Mouse (Mus musculus) heart, embryonic 15.5 days (tissue): Measurements from ENCODE around the gene Slit3. TPM values are rescaled to one million over a fixed set of nuclear protein-coding genes. Genes with fewer than 3 reads are reported as not detected.

Source experiments
- ATAC-seq: fragments of 200-750 bp; cut with Nextera tagmentation; replicated peaks from 2 replicates; pipeline ENCODE4 v1.8.0; 2017; ENCODE audit warnings: low read depth, moderate TSS enrichment; ENCODE audit not compliant: insufficient number of reproducible peaks, insufficient read depth, low FRiP score
- H3K27ac ChIP-seq: fragments of 300-500 bp; sonication (generic); 2 replicates; pipeline ENCODE4 v1.5.1; 2015; ENCODE audit warnings: mild to moderate bottlenecking, inconsistent platforms
- H3K27me3 ChIP-seq: fragments of 300-500 bp; sonication (generic); 2 replicates; pipeline ENCODE4 v1.6.1; 2015; ENCODE audit warnings: inconsistent platforms
- H3K36me3 ChIP-seq: fragments of 300-500 bp; sonication (generic); 2 replicates; pipeline ENCODE4 v1.6.1; 2015; ENCODE audit warnings: mild to moderate bottlenecking, inconsistent platforms
- H3K4me1 ChIP-seq: fragments of 300-500 bp; sonication (generic); replicated peaks from 2 replicates; pipeline ENCODE4 v1.6.1; 2015; ENCODE audit warnings: inconsistent platforms
- H3K4me2 ChIP-seq: fragments of 300-500 bp; sonication (generic); 2 replicates; pipeline ENCODE4 v1.6.1; 2015; ENCODE audit warnings: inconsistent platforms, mild to moderate bottlenecking, moderate library complexity
- H3K4me3 ChIP-seq: fragments of 300-500 bp; sonication (generic); 2 replicates; pipeline ENCODE4 v1.5.1; 2015; ENCODE audit warnings: mild to moderate bottlenecking, inconsistent platforms
- H3K9ac ChIP-seq: fragments of 300-500 bp; sonication (generic); 2 replicates; pipeline ENCODE4 v1.6.1; 2015; ENCODE audit warnings: mild to moderate bottlenecking, inconsistent platforms
- H3K9me3 ChIP-seq: fragments of 300-500 bp; sonication (generic); replicated peaks from 2 replicates; pipeline ENCODE4 v1.6.1; 2016; ENCODE audit warnings: inconsistent platforms
- WGBS: fragments of 180-500 bp; shearing (Covaris S2); methylation state at CpG from one replicate; pipeline ENCODE4 v1.1.7; 2015; ENCODE audit warnings: mixed read lengths; 5-methylcytosine and 5-hydroxymethylcytosine counted together
- polyA plus RNA-seq: library from polyadenylated mRNA; unstranded; fragments of >200 nt; fragmentation: Nextera tagmentation; extraction: Ambion mirVana; gene quantifications from 2 replicates; pipeline ENCODE4 v1.2.1, GENCODE M21; 2015

Slit3 gene
- polyA plus RNA-seq, 1 experiment from 2014 or later = 11.3 TPM

- 44% methylated on average over 5 of the region's 5 CpGs for WGBS
- H3K27me3 ChIP-seq = no peaks in the 10 kb centered on the region
- H3K36me3 ChIP-seq = no peaks in the 10 kb centered on the region
- no peak overlapping the region for H3K4me2 ChIP-seq
- H3K4me1 ChIP-seq = peaks cover 5% of the 10 kb centered on the region; the same call in 1 of the 2 replicates
- no peak overlapping the region for H3K4me3 ChIP-seq
- H3K9me3 ChIP-seq = no peaks in the 10 kb centered on the region
- no peak overlapping the region for H3K9ac ChIP-seq
- no peak overlapping the region for H3K27ac ChIP-seq
- ATAC-seq = no peak
Observed at GRCm38 (mm10) chr11:35470853-35471252, 349.8 kb downstream of the Slit3 start.

- no peak for ATAC-seq
- H3K4me3 ChIP-seq = no peak overlapping the region
- H3K27ac ChIP-seq = no peak overlapping the region
- no peak overlapping the region for H3K9ac ChIP-seq
- H3K9me3 ChIP-seq = no peaks in the 10 kb centered on the region
- H3K36me3 ChIP-seq = no peaks in the 10 kb centered on the region
- H3K4me1 ChIP-seq = peaks cover 5% of the 10 kb centered on the region; the same call in 1 of the 2 replicates
- WGBS = 69% methylated on average over 11 of the region's 11 CpGs
- no peaks in the 10 kb centered on the region for H3K27me3 ChIP-seq
- no peak overlapping the region for H3K4me2 ChIP-seq
Observed at GRCm38 (mm10) chr11:35472842-35473616, 352.0 kb downstream of the Slit3 start.

- Histone ChIP-seq H3K36me3 (no peaks in the 10 kb centered on the region), H3K9me3 (no peaks in the 10 kb centered on the region), H3K4me2 (no peak overlapping the region), H3K27me3 (no peaks in the 10 kb centered on the region), H3K9ac (no peak overlapping the region), H3K4me1 (peaks cover 5% of the 10 kb centered on the region; the same call in 1 of the 2 replicates), H3K4me3 (no peak overlapping the region), H3K27ac (no peak overlapping the region)
- WGBS = 47% methylated on average over 5 of the region's 5 CpGs
- ATAC-seq = no peak
Observed at GRCm38 (mm10) chr11:35473617-35473996, 352.6 kb downstream of the Slit3 start.

- Histone ChIP-seq H3K36me3 (no peaks in the 10 kb centered on the region), H3K27ac (no peak overlapping the region), H3K4me1 (peaks cover 5% of the 10 kb centered on the region; the same call in 1 of the 2 replicates), H3K4me3 (no peak overlapping the region), H3K9ac (no peak overlapping the region), H3K4me2 (no peak overlapping the region), H3K27me3 (no peaks in the 10 kb centered on the region; the same call in 1 of the 2 replicates), H3K9me3 (no peaks in the 10 kb centered on the region)
- no peak for ATAC-seq
- 51% methylated on average over 8 of the region's 8 CpGs for WGBS
Observed at GRCm38 (mm10) chr11:35480146-35480545, 359.1 kb downstream of the Slit3 start.

GRCm38 (mm10) chr11:35481611-35482363 lies 360.8 kb downstream of the Slit3 start:
- Histone ChIP-seq H3K4me2 (no peak overlapping the region), H3K4me3 (no peak overlapping the region), H3K27ac (no peak overlapping the region), H3K36me3 (no peaks in the 10 kb centered on the region), H3K9me3 (no peaks in the 10 kb centered on the region), H3K9ac (no peak overlapping the region), H3K4me1 (no peaks in the 10 kb centered on the region), H3K27me3 (no peaks in the 10 kb centered on the region; the same call in 1 of the 2 replicates)
- 39% methylated on average over 9 of the region's 9 CpGs for WGBS
- no peak for ATAC-seq

- Histone ChIP-seq H3K27me3 (no peaks in the 10 kb centered on the region), H3K9me3 (no peaks in the 10 kb centered on the region), H3K9ac (no peak overlapping the region), H3K36me3 (no peaks in the 10 kb centered on the region), H3K4me1 (no peaks in the 10 kb centered on the region), H3K27ac (no peak overlapping the region), H3K4me3 (no peak overlapping the region), H3K4me2 (no peak overlapping the region)
- WGBS = 78% methylated on average over 5 of the region's 5 CpGs
- no peak for ATAC-seq
Observed at GRCm38 (mm10) chr11:35487966-35488365, 366.9 kb downstream of the Slit3 start.

- Histone ChIP-seq H3K9me3 (no peaks in the 10 kb centered on the region), H3K9ac (no peak overlapping the region), H3K27ac (no peak overlapping the region), H3K27me3 (no peaks in the 10 kb centered on the region), H3K4me3 (no peak overlapping the region), H3K4me2 (no peak overlapping the region), H3K4me1 (no peaks in the 10 kb centered on the region), H3K36me3 (no peaks in the 10 kb centered on the region)
- ATAC-seq = no peak
- 67% methylated on average over 5 of the region's 5 CpGs for WGBS
Observed at GRCm38 (mm10) chr11:35491701-35492100, 370.7 kb downstream of the Slit3 start.

GRCm38 (mm10) chr11:35496874-35497273 lies 375.9 kb downstream of the Slit3 start:
- Histone ChIP-seq H3K27me3 (no peaks in the 10 kb centered on the region), H3K9ac (no peak overlapping the region), H3K27ac (no peak overlapping the region), H3K36me3 (no peaks in the 10 kb centered on the region), H3K4me2 (no peak overlapping the region), H3K9me3 (no peaks in the 10 kb centered on the region), H3K4me3 (no peak overlapping the region), H3K4me1 (no peaks in the 10 kb centered on the region)
- 79% methylated on average over 10 of the region's 10 CpGs for WGBS
- ATAC-seq = no peak

- WGBS = 83% methylated on average over 8 of the region's 8 CpGs
- no peaks in the 10 kb centered on the region for H3K27me3 ChIP-seq
Observed at GRCm38 (mm10) chr11:35497961-35498360, 376.9 kb downstream of the Slit3 start.

GRCm38 (mm10) chr11:35502128-35502527 lies 381.1 kb downstream of the Slit3 start:
- Histone ChIP-seq H3K4me3 (no peak overlapping the region), H3K27me3 (no peaks in the 10 kb centered on the region), H3K27ac (no peak overlapping the region)

More at GRCm38 (mm10) chr11:35497961-35498360, 376.9 kb downstream of the Slit3 start:
- Histone ChIP-seq H3K4me1 (no peaks in the 10 kb centered on the region), H3K4me3 (no peak overlapping the region), H3K27ac (no peak overlapping the region), H3K9me3 (no peaks in the 10 kb centered on the region), H3K36me3 (no peaks in the 10 kb centered on the region), H3K4me2 (no peak overlapping the region), H3K9ac (no peak overlapping the region)
- ATAC-seq = no peak

GRCm38 (mm10) chr11:35504051-35504450 lies 383.0 kb downstream of the Slit3 start:
- no peak for ATAC-seq
- H3K36me3 ChIP-seq = no peaks in the 10 kb centered on the region
- no peak overlapping the region for H3K9ac ChIP-seq
- 64% methylated on average over 5 of the region's 5 CpGs for WGBS
- no peaks in the 10 kb centered on the region for H3K9me3 ChIP-seq
- no peak overlapping the region for H3K4me3 ChIP-seq
- H3K4me2 ChIP-seq = no peak overlapping the region
- H3K4me1 ChIP-seq = 0 out of 2 replicates have a peak, but pooled peaks cover 9% of the 10 kb centered on the region
- H3K27ac ChIP-seq = no peak overlapping the region
- no peaks in the 10 kb centered on the region for H3K27me3 ChIP-seq

More at GRCm38 (mm10) chr11:35502128-35502527, 381.1 kb downstream of the Slit3 start:
- no peaks in the 10 kb centered on the region for H3K9me3 ChIP-seq
- no peak for ATAC-seq
- 10% methylated on average over 3 of the region's 3 CpGs for WGBS
- H3K4me1 ChIP-seq = no peaks in the 10 kb centered on the region
- no peak overlapping the region for H3K9ac ChIP-seq
- H3K36me3 ChIP-seq = no peaks in the 10 kb centered on the region
- H3K4me2 ChIP-seq = no peak overlapping the region
